Mouse (Mus musculus) liver, adult 2 months (tissue): ENCODE data around the gene Ppp1ca. TPM values are rescaled to one million over a fixed set of nuclear protein-coding genes. Genes with fewer than 3 reads are reported as not detected.
A peak's percentile ranks its signal among the peaks of the same experiment; 100 is the strongest.

Source experiments
- DNase-seq: peaks from one replicate; pipeline ENCODE4 v3.0.0-alpha.2; 2011; ENCODE audit warnings: low read depth, low spot score; ENCODE audit errors: extremely low read depth
- H3K27ac ChIP-seq: fragments of 200-500 bp; replicated peaks from 2 replicates; pipeline ENCODE4 v1.5.1; 2012; ENCODE audit warnings: low read depth, mild to moderate bottlenecking, control low read depth, inconsistent platforms, low read length; ENCODE audit not compliant: insufficient read depth
- H3K27me3 ChIP-seq: fragments of 200-500 bp; 2 replicates; pipeline ENCODE4 v1.6.1; 2012; ENCODE audit warnings: mild to moderate bottlenecking, moderate library complexity, low read length, inconsistent platforms; ENCODE audit not compliant: control insufficient read depth, insufficient read depth
- H3K36me3 ChIP-seq: fragments of 200-500 bp; 2 replicates; pipeline ENCODE4 v1.6.1; 2012; ENCODE audit warnings: low read length, inconsistent platforms; ENCODE audit not compliant: control insufficient read depth, insufficient read depth
- H3K4me1 ChIP-seq: fragments of 200-500 bp; 2 replicates; pipeline ENCODE4 v1.6.1; 2011; ENCODE audit warnings: low read length; ENCODE audit not compliant: control insufficient read depth, insufficient read depth
- H3K4me3 ChIP-seq: fragments of 200-500 bp; 2 replicates; pipeline ENCODE4 v1.5.1; 2011; ENCODE audit warnings: low read depth, mild to moderate bottlenecking, control low read depth, low read length, moderate library complexity; ENCODE audit not compliant: insufficient read depth
- H3K79me2 ChIP-seq: fragments of 200-500 bp; 2 replicates; pipeline ENCODE4 v1.6.1; 2012; ENCODE audit warnings: inconsistent platforms, mild to moderate bottlenecking, low read length, moderate library complexity; ENCODE audit not compliant: control insufficient read depth, insufficient read depth
- H3K9ac ChIP-seq: fragments of 200-500 bp; 2 replicates; pipeline ENCODE4 v1.6.1; 2012; ENCODE audit warnings: low read depth, mild to moderate bottlenecking, control low read depth, inconsistent platforms, low read length
- CTCF ChIP-seq: fragments of 200-500 bp; IDR thresholded peaks from 2 replicates; pipeline ENCODE4 v1.5.1; 2011; ENCODE audit warnings: low read depth, low read length, control low read depth
- POLR2A ChIP-seq: fragments of 200-500 bp; IDR thresholded peaks from 2 replicates; pipeline ENCODE4 v1.6.1; 2011; ENCODE audit warnings: low read length, control low read depth; ENCODE audit not compliant: insufficient read depth; ENCODE audit errors: extremely low read depth
- WGBS: fragments of 180-500 bp; shearing (Covaris S2); methylation state at CpG from one replicate; pipeline ENCODE4 v1.1.7; 2018; 5-methylcytosine and 5-hydroxymethylcytosine counted together
- polyA plus RNA-seq: library from polyadenylated mRNA; depleted of rRNA; stranded (reverse); fragments of >200 nt; gene quantifications from 2 replicates; pipeline ENCODE4 v1.2.3, GENCODE M21; 2012
- total RNA-seq: library from RNA; depleted of rRNA; stranded (reverse); fragments of >200 nt; gene quantifications from 2 replicates; pipeline ENCODE4 v1.2.3, GENCODE M21; 2014

Ppp1ca gene
- total and polyA plus RNA-seq, 2 experiments = 170 to 399 TPM

- Histone ChIP-seq H3K27me3 (no peaks in the 10 kb centered on the region), H3K9ac (peak overlapping the region; percentile 96), H3K4me1 (peaks cover 33% of the 10 kb centered on the region), H3K4me3 (no peak overlapping the region; the same call in none of the 2 replicates), H3K36me3 (peaks cover 6% of the 10 kb centered on the region; the same call in 1 of the 2 replicates), H3K79me2 (peaks cover 14% of the 10 kb centered on the region), H3K27ac (no peak overlapping the region)
- no peak for TF ChIP-seq POLR2A
- TF ChIP-seq CTCF = no peak
- DNase-seq = no peak
- 62% methylated on average over 6 of the region's 6 CpGs for WGBS
Measured at GRCm38 (mm10) chr19:4193129-4193528, 1.3 kb downstream of the Ppp1ca start.

GRCm38 (mm10) chr19:4194021-4194724, 2.3 kb downstream of the Ppp1ca start:
- H3K27ac ChIP-seq = no peak overlapping the region
- WGBS = 82% methylated on average over 8 of the region's 8 CpGs
- H3K36me3 ChIP-seq = peaks cover 6% of the 10 kb centered on the region; the same call in 1 of the 2 replicates
- no peak overlapping the region for H3K9ac ChIP-seq
- TF ChIP-seq POLR2A (no peak), CTCF (no peak)
- H3K79me2 ChIP-seq = peaks cover 14% of the 10 kb centered on the region
- no peak for DNase-seq
- no peak overlapping the region for H3K4me3 ChIP-seq
- no peaks in the 10 kb centered on the region for H3K27me3 ChIP-seq
- peaks cover 33% of the 10 kb centered on the region for H3K4me1 ChIP-seq

GRCm38 (mm10) chr19:4194776-4195650, 3.1 kb downstream of the Ppp1ca start:
- H3K27ac ChIP-seq = peak overlapping the region; percentile 20
- no peaks in the 10 kb centered on the region for H3K27me3 ChIP-seq
- H3K36me3 ChIP-seq = peaks cover 6% of the 10 kb centered on the region; the same call in 1 of the 2 replicates
- no peak overlapping the region for H3K4me3 ChIP-seq
- peak; percentile 94 for DNase-seq
- H3K79me2 ChIP-seq = peaks cover 14% of the 10 kb centered on the region
- peaks cover 33% of the 10 kb centered on the region for H3K4me1 ChIP-seq
- TF ChIP-seq CTCF (no peak), POLR2A (no peak)
- H3K9ac ChIP-seq = no peak overlapping the region
- 25% methylated on average over 12 of the region's 12 CpGs for WGBS

GRCm38 (mm10) chr19:4196048-4196447, 4.2 kb downstream of the Ppp1ca start:
- Histone ChIP-seq H3K4me3 (no peak overlapping the region), H3K4me1 (peaks cover 37% of the 10 kb centered on the region), H3K79me2 (peaks cover 14% of the 10 kb centered on the region), H3K36me3 (peaks cover 6% of the 10 kb centered on the region; the same call in 1 of the 2 replicates), H3K9ac (no peak overlapping the region), H3K27ac (no peak overlapping the region), H3K27me3 (no peaks in the 10 kb centered on the region)
- TF ChIP-seq POLR2A (no peak), CTCF (no peak)
- DNase-seq = no peak
- 53% methylated on average over 2 of the region's 2 CpGs for WGBS

GRCm38 (mm10) chr19:4196548-4196947, 4.7 kb downstream of the Ppp1ca start:
- 35% methylated on average over 5 of the region's 5 CpGs for WGBS
- H3K79me2 ChIP-seq = peaks cover 14% of the 10 kb centered on the region
- no peaks in the 10 kb centered on the region for H3K27me3 ChIP-seq
- H3K27ac ChIP-seq = no peak overlapping the region
- no peak overlapping the region for H3K9ac ChIP-seq
- no peak for DNase-seq
- TF ChIP-seq CTCF (no peak), POLR2A (no peak)
- no peak overlapping the region for H3K4me3 ChIP-seq
- H3K36me3 ChIP-seq = peaks cover 6% of the 10 kb centered on the region; the same call in 1 of the 2 replicates
- peaks cover 39% of the 10 kb centered on the region for H3K4me1 ChIP-seq
